Mouse (Mus musculus) thymus, adult 18-20 months (tissue): ENCODE measurements at regions not wholly inside any gene's neighbourhood (a gene's known extent, or its start where the extent isn't known, plus 50 kb on each side); places are given as distances from the start of the nearest gene placed in this dataset.
A peak's percentile ranks its signal among the peaks of the same experiment; 100 is the strongest.

ENCODE experiments used
- DNase-seq, 2 experiments: peaks; one replicate each; pipeline ENCODE4 v3.0.0; 2022; ENCODE audit warnings: mixed read lengths in 2 of 2

- DNase-seq, result no peak
Observed at GRCm38 (mm10) chr12:25771856-25772255, 643.2 kb downstream of the Rnf144a start.

DNA sequence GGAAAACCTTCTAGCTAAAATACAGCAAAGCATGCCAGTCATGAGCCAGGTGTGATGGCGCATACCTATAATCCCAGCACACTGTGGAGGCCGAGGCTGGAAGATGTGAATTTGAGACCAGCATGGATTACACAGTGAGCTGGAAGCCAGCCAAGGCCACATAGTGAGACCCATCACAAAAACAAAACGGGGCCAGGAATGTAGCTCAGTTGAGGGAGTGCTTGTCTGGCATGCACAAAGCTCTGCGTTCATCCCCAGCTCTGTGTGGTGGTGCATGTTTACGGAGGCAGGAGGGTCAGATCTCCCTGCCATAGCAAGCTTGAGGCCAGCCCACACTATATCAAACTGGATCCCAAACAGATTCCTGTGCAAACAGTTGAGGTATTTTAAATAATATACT, 646.4 kb downstream of the Rnf144a start:
- no peak for DNase-seq

DNA sequence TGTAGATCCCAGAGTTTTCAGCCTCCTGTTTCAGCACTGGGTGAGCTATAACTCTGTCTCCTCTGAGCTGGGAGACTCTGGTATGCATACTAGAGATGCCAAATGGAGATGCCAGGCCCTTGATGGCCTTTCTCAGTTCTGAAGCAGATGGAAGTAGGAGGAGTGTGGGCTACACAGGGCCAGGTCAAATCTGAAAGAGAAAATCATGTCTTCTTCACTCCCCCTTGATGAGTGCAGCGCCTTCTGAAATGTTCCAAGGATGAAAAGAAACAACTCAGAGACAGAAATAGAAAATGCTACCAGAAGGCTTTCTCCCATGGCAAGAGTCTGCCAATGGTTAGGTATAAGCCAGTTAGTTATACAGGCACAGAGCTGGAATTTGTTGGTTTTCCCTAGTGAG, 652.0 kb downstream of the Rnf144a start:
- no peak for DNase-seq

DNA sequence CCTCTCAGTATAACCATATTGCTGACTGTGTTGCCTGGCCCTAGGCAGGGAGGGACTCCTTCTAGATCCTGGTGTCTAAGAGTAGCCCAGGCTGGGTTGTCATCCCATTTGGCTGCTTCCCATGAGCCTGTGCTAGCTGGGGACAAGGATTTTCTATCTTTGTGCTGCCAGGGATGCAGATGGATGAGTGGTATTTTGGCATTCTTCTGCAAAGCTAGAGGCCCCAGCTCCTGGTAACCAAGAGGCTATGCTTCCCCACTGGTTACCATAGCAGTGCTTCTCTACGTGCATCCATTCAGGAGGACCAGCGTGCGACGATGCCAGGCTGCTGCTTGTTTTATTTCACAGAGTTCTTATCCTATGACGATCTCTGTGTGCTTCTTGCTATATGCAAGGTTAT, 658.0 kb downstream of the Rnf144a start:
- DNase-seq, result no peak

DNA sequence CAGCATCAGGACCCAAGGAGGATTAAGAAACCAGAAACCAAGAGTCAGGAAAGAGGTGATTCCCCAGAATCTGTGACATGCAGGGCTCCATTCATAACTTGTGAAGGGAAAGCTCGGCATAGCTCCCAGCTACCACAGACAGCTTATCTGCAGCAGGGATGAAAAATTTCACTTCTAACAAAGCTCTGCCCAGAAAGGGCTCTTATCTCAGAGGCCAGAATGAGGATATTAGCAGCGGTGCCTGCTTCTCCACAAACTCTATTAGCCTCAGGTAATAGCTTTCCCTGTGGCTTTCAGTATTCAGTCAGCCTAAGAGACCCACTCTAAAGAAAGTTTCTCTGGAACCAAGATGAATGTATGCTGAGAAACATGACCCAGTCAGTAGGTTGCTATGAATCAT, 636.9 kb upstream of the Id2 start:
- no peak for DNase-seq

DNA sequence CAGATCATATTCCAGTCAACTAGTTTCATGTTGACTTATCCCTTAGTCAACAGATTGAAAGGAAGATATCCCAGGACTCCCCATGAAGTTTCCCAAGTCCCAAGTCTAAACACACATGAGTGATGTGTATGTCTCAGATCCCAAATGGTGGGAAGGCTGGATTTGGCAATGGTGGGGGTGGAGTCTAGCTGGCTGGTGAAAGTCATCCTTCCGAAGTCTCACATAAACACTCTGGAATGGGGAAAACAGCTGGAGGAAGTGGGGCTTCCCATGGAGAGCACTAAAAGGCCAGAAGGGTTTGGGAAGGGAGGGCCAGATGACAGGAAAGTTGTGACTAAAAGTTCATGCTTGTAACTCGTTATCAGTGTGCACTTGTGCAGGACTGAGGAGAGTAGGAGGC, 628.8 kb upstream of the Id2 start:
- DNase-seq, result no peak

GRCm38 (mm10) chr12:25711186-25711585, 614.2 kb upstream of the Id2 start:
- DNase-seq, result no peak

- DNase-seq, result no peak
Observed at GRCm38 (mm10) chr12:25703023-25703400, 606.1 kb upstream of the Id2 start.

GRCm38 (mm10) chr12:25702176-25703022, 605.5 kb upstream of the Id2 start:
- peak in 1 of 2 experiments; percentile 32 for DNase-seq

DNA sequence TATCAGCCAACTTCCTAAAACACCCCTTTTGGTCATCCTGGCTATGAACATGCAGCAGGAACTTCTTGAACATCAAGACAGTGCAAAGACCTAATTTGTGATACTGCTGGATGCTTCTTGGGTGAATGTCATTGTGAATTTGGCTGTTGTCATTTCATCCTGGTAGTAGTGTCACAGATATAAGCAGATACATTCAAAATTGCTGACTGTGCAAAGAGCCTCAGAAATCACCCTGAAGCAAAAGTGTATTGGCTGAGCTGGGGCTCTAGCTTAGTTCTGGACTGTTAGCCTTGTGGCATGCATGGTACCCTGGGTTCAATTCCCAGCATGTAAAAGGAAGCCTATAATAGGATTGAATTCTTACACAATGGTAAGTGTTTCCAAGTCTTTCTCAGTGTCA, 590.1 kb upstream of the Id2 start:
- DNase-seq, result no peak

GRCm38 (mm10) chr12:25676631-25677030, 579.7 kb upstream of the Id2 start:
- DNase-seq, result no peak

DNA sequence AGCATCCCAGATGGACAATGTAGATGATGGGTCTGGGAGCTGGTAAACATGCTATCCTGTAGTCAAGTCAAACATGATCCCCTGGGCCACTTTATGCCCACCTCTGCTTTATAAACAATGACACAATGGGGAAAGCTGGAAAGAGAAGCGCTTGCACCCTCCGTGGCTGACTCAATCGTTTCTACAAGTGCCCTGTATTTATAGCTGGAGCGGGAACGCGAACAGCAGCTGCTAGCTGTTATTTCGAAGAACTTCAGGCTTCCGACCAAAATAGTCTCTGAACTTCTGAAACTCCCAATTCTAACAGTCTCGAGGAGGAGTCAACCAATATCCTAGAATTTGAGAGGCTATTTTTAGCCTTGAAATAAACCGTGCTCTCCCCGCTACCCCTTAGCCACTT, 571.4 kb upstream of the Id2 start:
- DNase-seq, result no peak

DNA sequence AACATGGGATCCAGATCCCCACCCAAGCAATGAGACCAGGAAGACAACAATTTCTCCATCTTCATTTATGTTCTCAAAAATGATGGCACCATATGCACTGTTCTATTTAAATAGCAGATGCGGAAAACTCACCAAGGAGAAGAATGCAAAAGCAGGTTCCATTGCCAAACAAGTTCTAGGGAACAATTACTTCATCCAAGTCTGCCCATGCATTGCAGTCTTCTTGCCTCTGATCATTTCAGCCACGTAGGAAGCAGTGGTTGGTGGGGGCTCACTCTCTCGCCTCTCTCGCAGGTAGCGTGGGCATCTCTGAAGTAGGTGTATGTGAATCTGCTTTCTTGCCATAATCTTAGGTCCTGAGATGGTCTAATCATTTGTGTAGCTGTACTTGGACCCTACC, 557.5 kb upstream of the Id2 start:
- DNase-seq, result no peak

DNA sequence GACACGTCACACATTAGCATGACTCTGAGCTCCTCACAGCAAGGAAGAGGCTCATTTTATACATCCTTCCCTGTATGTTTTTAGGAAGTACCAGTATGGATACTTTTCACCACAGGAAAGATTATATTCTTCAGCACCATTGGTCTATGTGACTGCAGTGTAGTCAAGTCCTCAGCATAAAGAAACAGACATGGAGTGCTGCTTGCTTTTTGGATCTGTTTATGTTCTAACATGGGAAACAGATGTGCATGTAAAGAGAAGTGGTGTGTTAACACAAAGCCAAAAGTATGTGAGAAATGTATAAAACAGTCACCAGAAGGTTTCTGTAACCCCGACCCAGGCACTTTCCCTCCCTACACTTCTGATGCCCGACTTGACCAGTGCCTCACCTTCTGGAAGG, 553.3 kb upstream of the Id2 start:
- no peak for DNase-seq

DNA sequence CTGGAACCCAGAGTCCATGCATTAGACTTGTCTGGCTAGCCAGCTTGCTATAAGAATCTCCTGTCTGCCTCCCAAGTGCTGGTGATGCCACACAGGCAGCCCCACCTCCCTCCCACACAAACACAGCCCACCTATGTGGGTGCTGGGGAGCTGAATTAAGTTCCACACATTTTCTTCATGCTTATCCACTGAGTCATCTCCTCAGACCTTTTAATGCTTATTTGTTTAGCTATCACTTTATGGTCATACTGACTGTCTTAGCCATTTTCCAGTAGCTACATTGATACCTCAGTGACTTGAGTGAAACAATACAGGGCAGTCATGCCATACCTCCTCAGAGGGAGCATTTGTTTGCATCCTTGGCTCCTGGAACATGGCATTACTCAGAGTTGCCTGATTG, 531.1 kb upstream of the Id2 start:
- no peak for DNase-seq

- DNase-seq, result no peak
Observed at GRCm38 (mm10) chr12:25625858-25626257, 528.9 kb upstream of the Id2 start.

DNA sequence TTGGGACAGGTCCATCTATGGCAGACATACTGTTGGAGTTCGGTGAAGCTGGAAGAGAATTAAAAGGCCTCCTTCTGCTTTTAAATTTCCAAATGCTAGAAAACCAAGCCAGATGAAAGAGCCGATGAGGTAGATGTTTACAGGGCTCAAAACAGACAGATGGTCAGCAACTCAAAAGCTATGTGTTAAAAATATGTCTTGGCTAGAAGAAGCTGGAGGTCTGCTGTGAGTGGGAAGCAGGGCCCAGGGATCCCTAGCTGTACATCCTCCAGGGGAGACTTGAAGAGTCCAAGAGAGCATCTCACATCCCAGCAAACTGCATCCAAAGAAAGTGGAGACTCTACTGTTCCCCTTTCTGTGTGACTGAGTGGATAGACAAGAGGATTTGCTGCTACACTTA, 526.5 kb upstream of the Id2 start:
- DNase-seq, result no peak

DNA sequence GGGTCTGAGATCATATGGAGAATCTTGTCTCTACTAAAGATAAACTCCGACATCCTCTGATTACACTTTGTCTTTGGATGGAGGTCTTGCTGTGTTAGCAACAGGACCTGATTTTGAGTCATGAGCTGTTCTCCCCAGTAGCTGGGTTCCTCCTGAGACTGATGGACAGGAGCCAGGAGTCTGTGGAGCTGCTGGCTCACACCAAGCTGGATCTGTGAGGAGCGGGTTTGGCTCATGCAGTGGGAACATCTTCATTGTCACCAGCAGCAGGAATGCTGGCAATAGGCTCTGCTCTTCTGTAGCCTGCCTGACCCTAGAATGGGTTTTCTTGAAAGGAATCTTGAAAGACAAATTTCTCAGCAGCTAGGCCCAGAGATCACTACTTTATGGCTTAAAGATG, 524.2 kb upstream of the Id2 start:
- no peak for DNase-seq

- no peak for DNase-seq
Observed at GRCm38 (mm10) chr12:25617521-25617920, 520.6 kb upstream of the Id2 start.

GRCm38 (mm10) chr12:25615377-25615776, 518.4 kb upstream of the Id2 start:
- no peak for DNase-seq

DNA sequence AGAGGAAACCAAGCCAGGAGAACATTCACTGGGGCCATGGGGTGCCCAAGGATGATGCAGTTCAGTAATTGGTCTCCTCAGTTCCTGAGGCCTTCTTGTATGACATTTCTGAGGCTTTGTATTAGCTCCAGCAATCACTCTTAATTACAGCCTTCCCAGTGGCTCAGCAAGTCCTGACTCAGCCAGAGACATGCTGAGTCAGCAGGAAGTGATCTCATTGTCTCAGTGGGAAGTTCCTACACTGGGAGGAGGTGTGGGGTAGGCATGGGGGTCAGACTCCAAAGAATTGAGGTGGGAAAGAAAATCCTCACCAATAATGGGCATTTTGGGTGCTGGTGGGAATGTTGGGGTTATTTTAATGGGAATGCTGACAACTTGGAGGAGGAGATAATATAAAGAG, 516.5 kb upstream of the Id2 start:
- no peak for DNase-seq

- DNase-seq, result no peak
Observed at GRCm38 (mm10) chr12:25609045-25609444, 512.1 kb upstream of the Id2 start.

- DNase-seq, result no peak
Observed at GRCm38 (mm10) chr12:25605396-25605795, 508.5 kb upstream of the Id2 start.

GRCm38 (mm10) chr12:25590262-25590661, 493.3 kb upstream of the Id2 start:
- no peak for DNase-seq

GRCm38 (mm10) chr12:25585746-25586145, 488.8 kb upstream of the Id2 start:
- no peak for DNase-seq
